Mouse (Mus musculus): ENCODE results near the gene 4930402H24Rik. TPM values are rescaled to one million over a fixed set of nuclear protein-coding genes. Genes with fewer than 3 reads are reported as not detected.

4930402H24Rik gene
- polyA plus RNA-seq (2015; fragmentation: Nextera tagmentation; extraction: Ambion mirVana), result 10.0 and 11.2 TPM in 2 replicates

GRCm38 (mm10) chr2:130905751-130906583, at the start of gene 4930402H24Rik, which contains the start of gene Atrn:
Gene 4930402H24Rik, minus strand, starts transcription at chr2:130906406.
Gene Atrn, plus strand, starts transcription at chr2:130906495.
- Histone ChIP-seq H3K9me3 (ENCODE audit: control insufficient read depth, low read length) (no peaks in the 10 kb centered on the region), H3K27ac (replicated peaks) (peak within 1 kb of the TSS; percentile 87), H3K36me3 (ENCODE audit: control insufficient read depth, insufficient read depth, low read length) (no peaks in the 10 kb centered on the region), H3K9ac (ENCODE audit: low read length) (peak within 1 kb of the TSS; percentile 89), H3K4me3 (ENCODE audit: low read depth, low read length) (peak within 1 kb of the TSS; percentile 96), H3K27me3 (ENCODE audit: control insufficient read depth, insufficient read depth, low read length) (no peaks in the 10 kb centered on the region), H3K4me1 (replicated peaks; ENCODE audit: control insufficient read depth, insufficient read depth) (peaks cover 8% of the 10 kb centered on the region), H3K4me2 (replicated peaks; ENCODE audit: low read depth) (peak within 1 kb of the TSS; percentile 89)
- no peak for TF ChIP-seq EP300 (optimal IDR thresholded peaks at IDR 0.05)
- no peak for TF ChIP-seq CTCF (IDR thresholded peaks at IDR 0.05; ENCODE audit: low read depth)
- WGBS, result 4% methylated on average over 43 of the region's 50 CpGs
- ATAC-seq (ENCODE audit: low FRiP score, low TSS enrichment), result peak; percentile 99
- peak; percentile 97 for DNase-seq (ENCODE audit: low spot score)

GRCm38 (mm10) chr2:130950548-130950947, 44.3 kb upstream of the 4930402H24Rik start:
- peaks cover 3% of the 10 kb centered on the region; the same call in 1 of the 2 replicates for H3K36me3 ChIP-seq (ENCODE audit: control insufficient read depth, insufficient read depth, low read length)
- ATAC-seq (ENCODE audit: low FRiP score, low TSS enrichment), result peak; percentile 71; the same call in 1 of the 2 replicates
- no peak overlapping the region for H3K9ac ChIP-seq (ENCODE audit: low read length)
- H3K27me3 ChIP-seq (ENCODE audit: control insufficient read depth, insufficient read depth, low read length), result no peaks in the 10 kb centered on the region
- no peak overlapping the region for H3K4me2 ChIP-seq (replicated peaks; ENCODE audit: low read depth)
- peak; percentile 84 for DNase-seq (ENCODE audit: low spot score)
- H3K4me3 ChIP-seq (ENCODE audit: low read depth, low read length), result no peak overlapping the region
- H3K9me3 ChIP-seq (ENCODE audit: control insufficient read depth, low read length), result no peaks in the 10 kb centered on the region
- TF ChIP-seq CTCF (IDR thresholded peaks at IDR 0.05; ENCODE audit: low read depth), result peak; percentile 90
- no peak for TF ChIP-seq EP300 (optimal IDR thresholded peaks at IDR 0.05)
- WGBS, result 4% methylated on average over 1 of the region's 1 CpGs
- H3K4me1 ChIP-seq (replicated peaks; ENCODE audit: control insufficient read depth, insufficient read depth), result no peaks in the 10 kb centered on the region
- no peak overlapping the region for H3K27ac ChIP-seq (replicated peaks)

- Histone ChIP-seq H3K27ac (replicated peaks) (no peak overlapping the region), H3K9me3 (ENCODE audit: control insufficient read depth, low read length) (no peaks in the 10 kb centered on the region), H3K4me3 (ENCODE audit: low read depth, low read length) (no peak overlapping the region), H3K4me1 (replicated peaks; ENCODE audit: control insufficient read depth, insufficient read depth) (no peaks in the 10 kb centered on the region), H3K27me3 (ENCODE audit: control insufficient read depth, insufficient read depth, low read length) (no peaks in the 10 kb centered on the region), H3K36me3 (ENCODE audit: control insufficient read depth, insufficient read depth, low read length) (peaks cover 3% of the 10 kb centered on the region; the same call in 1 of the 2 replicates), H3K4me2 (replicated peaks; ENCODE audit: low read depth) (no peak overlapping the region), H3K9ac (ENCODE audit: low read length) (no peak overlapping the region)
- WGBS, result 75% methylated on average over 2 of the region's 2 CpGs
- no peak for DNase-seq (ENCODE audit: low spot score)
- no peak for TF ChIP-seq EP300 (optimal IDR thresholded peaks at IDR 0.05)
- TF ChIP-seq CTCF (IDR thresholded peaks at IDR 0.05; ENCODE audit: low read depth), result no peak
- no peak for ATAC-seq (ENCODE audit: low FRiP score, low TSS enrichment)
These were observed 43.6 kb upstream of the 4930402H24Rik start for GRCm38 (mm10) chr2:130949781-130950180.

GRCm38 (mm10) chr2:130932865-130933264, 26.7 kb upstream of the 4930402H24Rik start:
- TF ChIP-seq CTCF (IDR thresholded peaks at IDR 0.05; ENCODE audit: low read depth) (no peak), EP300 (optimal IDR thresholded peaks at IDR 0.05) (no peak)
- Histone ChIP-seq H3K9ac (ENCODE audit: low read length) (no peak overlapping the region), H3K4me3 (ENCODE audit: low read depth, low read length) (no peak overlapping the region), H3K36me3 (ENCODE audit: control insufficient read depth, insufficient read depth, low read length) (no peaks in the 10 kb centered on the region), H3K4me2 (replicated peaks; ENCODE audit: low read depth) (no peak overlapping the region), H3K27me3 (ENCODE audit: control insufficient read depth, insufficient read depth, low read length) (no peaks in the 10 kb centered on the region), H3K9me3 (ENCODE audit: control insufficient read depth, low read length) (no peaks in the 10 kb centered on the region), H3K27ac (replicated peaks) (no peak overlapping the region), H3K4me1 (replicated peaks; ENCODE audit: control insufficient read depth, insufficient read depth) (no peaks in the 10 kb centered on the region)
- 86% methylated on average over 12 of the region's 12 CpGs for WGBS
- DNase-seq (ENCODE audit: low spot score), result no peak
- no peak for ATAC-seq (ENCODE audit: low FRiP score, low TSS enrichment)

GRCm38 (mm10) chr2:130929994-130930393, 23.8 kb upstream of the 4930402H24Rik start:
- H3K27me3 ChIP-seq (ENCODE audit: control insufficient read depth, insufficient read depth, low read length), result no peaks in the 10 kb centered on the region
- 0 out of 2 replicates have a peak overlapping the region, but pooled peaks have one; percentile 9 for H3K27ac ChIP-seq (replicated peaks)
- no peak overlapping the region for H3K4me2 ChIP-seq (replicated peaks; ENCODE audit: low read depth)
- no peak overlapping the region for H3K4me3 ChIP-seq (ENCODE audit: low read depth, low read length)
- TF ChIP-seq EP300 (optimal IDR thresholded peaks at IDR 0.05) (no peak), CTCF (IDR thresholded peaks at IDR 0.05; ENCODE audit: low read depth) (no peak)
- 72% methylated on average over 5 of the region's 5 CpGs for WGBS
- no peaks in the 10 kb centered on the region for H3K9me3 ChIP-seq (ENCODE audit: control insufficient read depth, low read length)
- DNase-seq (ENCODE audit: low spot score) (no peak), ATAC-seq (ENCODE audit: low FRiP score, low TSS enrichment) (no peak; the same call in 1 of the 2 replicates)
- no peaks in the 10 kb centered on the region for H3K36me3 ChIP-seq (ENCODE audit: control insufficient read depth, insufficient read depth, low read length)
- no peak overlapping the region for H3K9ac ChIP-seq (ENCODE audit: low read length)
- H3K4me1 ChIP-seq (replicated peaks; ENCODE audit: control insufficient read depth, insufficient read depth), result no peaks in the 10 kb centered on the region

- DNase-seq (ENCODE audit: low spot score) (no peak), ATAC-seq (ENCODE audit: low FRiP score, low TSS enrichment) (peak; percentile 78)
- H3K27ac ChIP-seq (replicated peaks), result no peak overlapping the region
- no peaks in the 10 kb centered on the region for H3K9me3 ChIP-seq (ENCODE audit: control insufficient read depth, low read length)
- H3K9ac ChIP-seq (ENCODE audit: low read length), result no peak overlapping the region
- H3K4me3 ChIP-seq (ENCODE audit: low read depth, low read length), result no peak overlapping the region
- H3K4me1 ChIP-seq (replicated peaks; ENCODE audit: control insufficient read depth, insufficient read depth), result no peaks in the 10 kb centered on the region
- H3K27me3 ChIP-seq (ENCODE audit: control insufficient read depth, insufficient read depth, low read length), result no peaks in the 10 kb centered on the region
- no peak overlapping the region for H3K4me2 ChIP-seq (replicated peaks; ENCODE audit: low read depth)
- no peak for TF ChIP-seq CTCF (IDR thresholded peaks at IDR 0.05; ENCODE audit: low read depth)
- TF ChIP-seq EP300 (optimal IDR thresholded peaks at IDR 0.05), result no peak
- no peaks in the 10 kb centered on the region for H3K36me3 ChIP-seq (ENCODE audit: control insufficient read depth, insufficient read depth, low read length)
These were observed 22.3 kb upstream of the 4930402H24Rik start for GRCm38 (mm10) chr2:130928530-130928929.

Measured in stomach, postnatal 0 days (tissue).